Mouse (Mus musculus) midbrain, embryonic 14.5 days (tissue): ENCODE data around the gene Gm9821. TPM values are rescaled to one million over a fixed set of nuclear protein-coding genes. Genes with fewer than 3 reads are reported as not detected.
A peak's percentile ranks its signal among the peaks of the same experiment; 100 is the strongest.

Experiments
- ATAC-seq: fragments of 200-750 bp; cut with Nextera tagmentation; 2 replicates; pipeline ENCODE4 v1.8.0; 2017; ENCODE audit warnings: moderate number of reproducible peaks, moderate library complexity; ENCODE audit not compliant: low FRiP score, low TSS enrichment
- DNase-seq: peaks from one replicate; pipeline ENCODE4 v3.0.0-alpha.2; 2015
- H3K27ac ChIP-seq: fragments of 300-500 bp; sonication (generic); replicated peaks from 2 replicates; pipeline ENCODE4 v1.5.1; 2014; ENCODE audit warnings: mild to moderate bottlenecking, low read depth, low read length, moderate library complexity
- H3K27me3 ChIP-seq: fragments of 300-500 bp; sonication (generic); 2 replicates; pipeline ENCODE4 v1.6.1; 2014; ENCODE audit warnings: low read length, control low read depth, mixed read lengths; ENCODE audit not compliant: control insufficient read depth, insufficient read depth
- H3K36me3 ChIP-seq: fragments of 300-500 bp; sonication (generic); 2 replicates; pipeline ENCODE4 v1.6.1; 2014; ENCODE audit warnings: low read length, control low read depth; ENCODE audit not compliant: control insufficient read depth, insufficient read depth
- H3K4me1 ChIP-seq: fragments of 300-500 bp; sonication (generic); 2 replicates; pipeline ENCODE4 v1.6.1; 2014; ENCODE audit warnings: mild to moderate bottlenecking, antibody characterized with exemption, low read length, control low read depth; ENCODE audit not compliant: control insufficient read depth, insufficient read depth
- H3K4me2 ChIP-seq: fragments of 300-500 bp; sonication (generic); 2 replicates; pipeline ENCODE4 v1.6.1; 2014; ENCODE audit warnings: mild to moderate bottlenecking, low read length, moderate library complexity
- H3K4me3 ChIP-seq: fragments of 300-500 bp; sonication (generic); replicated peaks from 2 replicates; pipeline ENCODE4 v1.5.1; 2014; ENCODE audit warnings: low read depth, low read length
- H3K9ac ChIP-seq: fragments of 300-500 bp; sonication (generic); replicated peaks from 2 replicates; pipeline ENCODE4 v1.6.1; 2014; ENCODE audit warnings: mild to moderate bottlenecking, low read length, moderate library complexity
- H3K9me3 ChIP-seq: fragments of 300-500 bp; sonication (generic); 2 replicates; pipeline ENCODE4 v1.6.1; 2016; ENCODE audit warnings: low read length, control low read depth, mixed read lengths; ENCODE audit not compliant: control insufficient read depth
- WGBS: fragments of 180-500 bp; shearing (Covaris S2); extraction: QIAGEN DNeasy Blood & Tissue Kit; methylation state at CpG from one replicate; pipeline ENCODE4 v1.1.7; 2014; 5-methylcytosine and 5-hydroxymethylcytosine counted together
- polyA plus RNA-seq: library from polyadenylated mRNA; unstranded; fragments of >200 nt; fragmentation: Nextera tagmentation; extraction: Ambion mirVana; gene quantifications from 2 replicates; pipeline ENCODE4 v1.2.1, GENCODE M21; 2014

Gm9821 gene
- polyA plus RNA-seq, 1 experiment from 2014 or later, result 0.14 TPM

DNA sequence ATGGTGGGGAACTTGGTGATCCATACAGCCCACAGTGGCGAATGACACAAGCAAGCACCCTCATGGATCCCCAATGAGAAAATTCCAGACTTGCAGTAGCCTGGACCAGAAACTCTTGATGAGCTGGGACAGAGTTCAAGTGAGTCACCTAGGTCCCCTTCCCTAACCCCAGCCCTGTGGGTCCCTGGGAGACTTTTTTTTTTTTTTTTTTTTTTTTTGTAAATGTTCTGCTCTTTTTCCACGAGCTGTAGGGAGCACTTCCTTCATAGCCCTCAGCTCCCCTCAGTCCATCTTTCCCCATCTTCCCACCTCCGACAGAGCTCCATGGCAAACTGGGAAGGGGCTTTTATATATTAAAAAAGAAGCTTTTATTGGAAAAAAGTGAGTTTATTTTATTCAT, 16.0 kb upstream of the Gm9821 start:
- Histone ChIP-seq H3K27ac (no peak overlapping the region), H3K9ac (no peak overlapping the region; the same call in 1 of the 2 replicates), H3K27me3 (peaks cover under 1% of the 10 kb centered on the region; the same call in 1 of the 2 replicates), H3K4me2 (peak overlapping the region; percentile 74), H3K4me1 (peaks cover 25% of the 10 kb centered on the region), H3K9me3 (no peaks in the 10 kb centered on the region), H3K4me3 (peak overlapping the region; percentile 52; the same call in 1 of the 2 replicates), H3K36me3 (no peaks in the 10 kb centered on the region)
- ATAC-seq (no peak), DNase-seq (no peak)
- WGBS, result 48% methylated on average over 3 of the region's 3 CpGs

DNA sequence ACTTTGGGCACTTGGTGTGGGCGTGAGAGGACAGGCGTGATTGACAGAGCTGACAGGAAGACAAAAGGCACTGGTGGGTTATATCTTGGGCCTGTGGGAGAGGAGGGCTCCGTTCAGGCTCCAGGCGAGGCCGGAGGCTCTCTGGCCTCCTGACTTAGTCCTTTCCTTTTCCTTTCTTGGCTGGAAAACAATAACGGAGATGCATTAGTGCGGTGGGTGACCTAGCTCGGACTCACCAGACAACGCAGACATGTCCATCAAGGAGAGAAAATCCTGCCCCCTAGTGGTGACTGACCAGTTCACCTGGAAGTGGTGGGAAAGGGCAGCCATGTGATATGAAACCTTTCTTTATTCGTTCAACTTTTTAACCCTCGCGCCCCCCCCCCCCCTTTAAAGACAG, 15.6 kb upstream of the Gm9821 start:
- 3% methylated on average over 12 of the region's 12 CpGs for WGBS

DNA sequence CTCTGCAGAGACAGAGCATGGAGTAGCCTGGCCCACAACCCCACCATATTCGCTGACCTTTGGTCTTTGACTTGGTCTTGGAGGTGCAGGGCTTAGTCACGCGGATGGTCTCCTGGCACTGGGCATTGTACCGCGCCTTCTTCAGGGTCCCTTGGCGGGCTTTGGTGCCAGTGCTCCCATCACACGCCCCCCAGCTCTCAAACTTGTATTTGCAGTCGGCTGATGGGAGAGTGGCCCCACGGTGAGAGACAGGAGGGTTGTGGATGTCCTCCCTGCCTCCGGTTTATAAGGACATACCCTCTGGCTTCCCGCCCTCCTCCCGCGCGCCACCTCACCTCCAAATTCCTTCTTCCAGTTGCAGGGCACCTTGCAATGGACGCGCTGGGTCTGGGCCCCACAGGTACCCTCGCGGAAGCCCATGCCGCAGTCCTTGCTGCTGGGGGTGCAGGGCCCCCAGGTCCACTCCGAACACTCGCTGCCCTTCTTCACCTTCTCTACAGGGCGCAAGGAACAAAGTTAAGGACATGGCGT, 14.7 kb upstream of the Gm9821 start:
- Histone ChIP-seq H3K27me3 (no peaks in the 10 kb centered on the region), H3K4me1 (peaks cover 25% of the 10 kb centered on the region), H3K9me3 (no peaks in the 10 kb centered on the region), H3K9ac (peak overlapping the region; percentile 72), H3K4me2 (peak overlapping the region; percentile 74), H3K36me3 (peaks cover 10% of the 10 kb centered on the region), H3K4me3 (peak overlapping the region; percentile 52), H3K27ac (peak overlapping the region; percentile 88)
- 2% methylated on average over 23 of the region's 23 CpGs for WGBS
- peak; percentile 42 for DNase-seq
- ATAC-seq, result no peak

More for the DNA sequence above, 15.6 kb upstream of the Gm9821 start:
- Histone ChIP-seq H3K4me3 (peak overlapping the region; percentile 52), H3K4me2 (peak overlapping the region; percentile 74), H3K9me3 (no peaks in the 10 kb centered on the region), H3K36me3 (0 out of 2 replicates have a peak, but pooled peaks cover 2% of the 10 kb centered on the region), H3K9ac (no peak overlapping the region; the same call in 1 of the 2 replicates), H3K27ac (no peak overlapping the region), H3K4me1 (peaks cover 25% of the 10 kb centered on the region), H3K27me3 (no peaks in the 10 kb centered on the region)
- DNase-seq (peak; percentile 91), ATAC-seq (no peak)

DNA sequence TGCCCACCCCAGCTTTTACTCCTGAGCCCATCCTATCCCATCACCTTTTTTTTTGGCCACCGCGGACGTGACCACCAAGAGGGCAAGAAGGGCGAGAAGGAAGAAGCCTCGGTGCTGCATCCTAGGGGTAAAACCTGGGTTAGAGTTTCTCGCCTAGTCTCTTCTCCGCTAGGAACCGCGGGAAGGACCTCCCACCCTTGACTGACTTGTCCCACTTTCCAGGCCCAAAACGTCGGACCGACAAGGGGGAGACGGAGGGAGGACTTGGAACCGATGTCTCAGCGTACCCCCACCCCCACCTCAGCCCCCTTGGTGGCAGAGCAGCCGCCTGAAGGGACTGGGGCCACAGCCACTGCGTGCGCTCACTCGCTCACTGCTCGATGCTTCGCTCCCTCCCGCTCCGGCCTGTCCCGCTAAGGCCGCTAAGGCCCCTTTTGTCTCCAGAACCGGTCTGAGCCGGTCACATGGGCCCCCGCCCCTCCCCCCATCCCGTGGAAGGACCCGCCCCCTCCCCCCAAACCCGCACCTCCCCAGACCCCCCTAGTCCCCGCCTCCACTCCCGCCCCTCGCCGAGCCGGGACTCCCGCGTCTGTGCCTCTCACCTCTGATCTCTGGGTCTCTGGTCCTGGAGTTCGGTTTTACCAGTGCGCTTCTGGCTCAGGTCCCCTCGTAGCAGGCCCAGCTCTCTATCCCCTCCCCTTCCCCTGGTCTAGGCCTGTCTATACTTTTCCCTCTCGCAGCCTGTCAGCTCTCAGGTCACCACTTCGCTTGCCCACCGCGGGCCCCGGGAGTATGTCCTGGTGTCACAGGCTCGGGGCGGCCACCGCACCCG, 14.0 kb upstream of the Gm9821 start:
- H3K4me3 ChIP-seq, result peak overlapping the region; percentile 52
- no peaks in the 10 kb centered on the region for H3K9me3 ChIP-seq
- H3K27me3 ChIP-seq, result no peaks in the 10 kb centered on the region
- H3K36me3 ChIP-seq, result peaks cover 17% of the 10 kb centered on the region
- ATAC-seq (peak; percentile 73), DNase-seq (peak; percentile 85)
- under 1% methylated on average over 49 of the region's 50 CpGs for WGBS
- H3K9ac ChIP-seq, result peak overlapping the region; percentile 72
- H3K27ac ChIP-seq, result peak overlapping the region; percentile 88
- peaks cover 25% of the 10 kb centered on the region for H3K4me1 ChIP-seq
- peak overlapping the region; percentile 74 for H3K4me2 ChIP-seq

DNA sequence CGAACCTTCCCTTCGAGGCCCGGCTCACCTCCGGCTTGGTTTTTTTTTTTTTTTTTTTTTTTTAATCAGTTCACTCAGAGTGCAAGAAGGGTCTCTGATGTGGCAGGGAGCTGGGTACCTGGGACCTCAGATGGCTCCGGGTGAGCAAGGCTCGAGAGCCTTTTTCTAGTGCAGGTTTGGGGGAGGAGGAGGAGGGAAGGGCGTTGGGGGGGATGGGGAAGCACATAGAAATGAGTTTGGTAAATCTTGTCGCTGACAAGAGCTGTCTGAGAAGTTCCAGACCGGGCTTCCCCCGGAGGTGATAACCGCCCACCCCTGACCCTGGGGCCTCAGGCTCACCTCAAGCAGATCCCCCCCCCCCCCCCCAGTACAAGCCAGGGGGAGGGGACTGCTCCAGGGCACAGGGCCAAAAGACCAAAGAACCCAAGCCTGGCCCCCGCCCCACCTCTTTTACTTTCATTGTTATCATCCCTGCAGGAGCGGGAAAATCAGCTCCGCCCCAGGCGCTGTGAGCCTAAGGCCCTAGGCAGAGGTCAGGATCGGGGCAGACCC, 13.3 kb upstream of the Gm9821 start, which contains the start of gene Mdk:
Gene Mdk (minus strand): TSS at position 138 of the 552 bp plus-strand sequence.
- ATAC-seq (peak; percentile 9; the same call in 1 of the 2 replicates), DNase-seq (peak; percentile 48)
- Histone ChIP-seq H3K4me3 (peak within 1 kb of the TSS; percentile 52), H3K9me3 (no peaks in the 10 kb centered on the region), H3K9ac (peak within 1 kb of the TSS; percentile 72), H3K4me1 (peaks cover 25% of the 10 kb centered on the region), H3K27me3 (no peaks in the 10 kb centered on the region), H3K27ac (peak within 1 kb of the TSS; percentile 88), H3K36me3 (peaks cover 24% of the 10 kb centered on the region), H3K4me2 (peak within 1 kb of the TSS; percentile 74)
- WGBS, result 2% methylated on average over 16 of the region's 16 CpGs

DNA sequence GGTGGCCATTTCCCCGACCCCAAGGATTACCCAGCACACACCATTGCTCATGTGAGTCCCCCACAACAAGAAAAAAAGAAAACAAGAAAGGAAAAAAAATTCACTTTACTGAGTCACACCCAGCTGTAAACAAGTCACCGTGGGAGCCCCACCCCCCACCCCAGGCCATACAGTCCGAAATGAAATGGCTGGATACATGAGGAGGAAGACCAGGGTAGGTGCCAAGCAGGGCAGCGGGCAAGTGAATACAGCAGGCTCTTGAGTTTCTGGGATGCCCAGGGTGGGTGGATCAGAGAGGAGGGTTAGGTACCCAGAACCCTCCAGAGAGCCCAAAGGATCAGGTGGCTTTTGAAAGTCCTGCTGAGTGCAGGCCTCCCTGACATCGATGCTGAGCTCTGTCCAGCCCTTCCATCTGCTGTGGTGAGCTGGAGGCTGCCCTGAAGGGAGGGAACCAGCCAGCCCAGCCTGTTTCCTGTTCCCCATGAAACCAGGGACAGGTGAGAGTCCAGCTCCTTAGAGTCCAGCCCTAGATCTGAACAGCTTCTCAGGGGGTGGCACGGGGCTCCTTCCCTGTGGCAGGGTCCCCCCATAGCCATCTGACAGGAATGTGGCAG, 12.7 kb upstream of the Gm9821 start:
- peak overlapping the region; percentile 74; the same call in 1 of the 2 replicates for H3K4me2 ChIP-seq
- WGBS, result 13% methylated on average over 6 of the region's 6 CpGs

DNA sequence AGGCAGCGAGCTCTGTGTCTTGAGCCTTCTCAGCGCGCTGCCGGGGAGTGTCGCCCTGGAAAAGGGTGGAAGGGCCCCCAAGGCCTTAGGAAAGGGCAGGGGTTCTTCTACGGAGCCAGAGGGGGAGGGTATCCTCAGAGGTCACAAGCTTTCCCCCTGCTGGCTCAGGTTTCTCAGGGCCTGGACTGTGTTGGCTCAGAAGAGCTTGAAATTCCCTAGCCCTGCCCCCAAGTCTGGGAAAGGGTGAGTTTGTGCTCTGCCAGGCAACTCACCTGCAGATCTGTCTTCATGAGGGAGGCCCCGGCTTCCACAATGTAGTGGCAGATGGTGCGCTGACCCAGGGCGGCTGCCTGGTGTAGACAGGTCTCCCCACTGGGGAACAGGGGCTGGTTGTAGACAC, 12.0 kb upstream of the Gm9821 start:
- no peaks in the 10 kb centered on the region for H3K27me3 ChIP-seq
- no peaks in the 10 kb centered on the region for H3K9me3 ChIP-seq
- H3K4me3 ChIP-seq, result no peak overlapping the region
- WGBS, result 32% methylated on average over 9 of the region's 9 CpGs
- no peak overlapping the region for H3K4me2 ChIP-seq
- peaks cover 35% of the 10 kb centered on the region for H3K36me3 ChIP-seq
- peaks cover 25% of the 10 kb centered on the region for H3K4me1 ChIP-seq
- no peak for ATAC-seq
- no peak overlapping the region for H3K9ac ChIP-seq
- H3K27ac ChIP-seq, result no peak overlapping the region
- DNase-seq, result no peak

More for the DNA sequence above, 12.7 kb upstream of the Gm9821 start:
- no peak overlapping the region for H3K27ac ChIP-seq
- peaks cover 25% of the 10 kb centered on the region for H3K4me1 ChIP-seq
- no peak for ATAC-seq
- H3K36me3 ChIP-seq, result peaks cover 29% of the 10 kb centered on the region
- no peak overlapping the region for H3K4me3 ChIP-seq
- H3K9me3 ChIP-seq, result no peaks in the 10 kb centered on the region
- no peaks in the 10 kb centered on the region for H3K27me3 ChIP-seq
- H3K9ac ChIP-seq, result no peak overlapping the region
- no peak for DNase-seq

DNA sequence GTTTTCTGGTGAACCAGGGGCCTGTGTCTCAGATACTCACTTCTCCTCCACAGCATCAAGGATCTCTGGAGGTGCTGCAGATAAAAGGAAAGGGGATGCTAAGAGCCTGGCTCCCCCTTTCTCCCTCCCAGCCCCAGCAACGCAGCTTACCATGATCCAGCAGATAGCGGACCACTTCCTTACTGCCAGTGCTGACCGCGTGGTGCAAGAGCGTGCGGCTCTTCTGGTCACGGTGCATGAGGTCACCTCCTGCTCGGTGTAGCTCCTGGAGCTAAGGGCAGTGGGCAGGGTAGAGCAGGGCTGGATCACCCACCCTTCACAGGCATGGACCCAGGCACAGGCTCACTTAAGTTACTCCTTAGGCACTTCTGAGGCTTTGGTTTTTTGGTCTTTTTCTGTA, 11.5 kb upstream of the Gm9821 start:
- WGBS, result 66% methylated on average over 8 of the region's 8 CpGs
- Histone ChIP-seq H3K4me3 (no peak overlapping the region), H3K36me3 (peaks cover 40% of the 10 kb centered on the region), H3K9me3 (no peaks in the 10 kb centered on the region), H3K4me1 (peaks cover 25% of the 10 kb centered on the region), H3K4me2 (no peak overlapping the region), H3K27ac (no peak overlapping the region), H3K27me3 (no peaks in the 10 kb centered on the region), H3K9ac (no peak overlapping the region)
- DNase-seq (no peak), ATAC-seq (no peak)
